20 mouse cellular contexts compared by ENCODE assay signal in genomic region chr14:99152683-99153082, GRCm38 (mm10). TPM values are rescaled to one million over a fixed set of nuclear protein-coding genes. Genes with fewer than 3 reads are reported as not detected.
A peak's percentile ranks its signal among the peaks of the same experiment; 100 is the strongest.
DNase-seq lines count a peak whose midpoint lies in the region; ATAC-seq and TF ChIP-seq lines count a peak whose summit lies in the region.
"Had no signal": no experiment of that assay in that cellular context is flagged by ENCODE, and none has a peak within 500 bp of the region (broad histone marks: within the 10 kb centered on the region; RNA-seq: fewer than 3 reads in every experiment).

No protein-coding gene starts in this region.

- DNase-seq in liver: no peak
- DNase-seq in c-Kit-positive CD71-positive TER-119-positive erythroid progenitor cells, embryonic 14.5 days (ENCODE audit: low spot score): peak; percentile 22
- DNase-seq in liver, embryonic 14.5 days (ENCODE audit: low read depth in 3 of 3, low spot score in 3 of 3): peak in 2 of 3 experiments; percentile 2 to 7
- DNase-seq in lung, postnatal 25 days (ENCODE audit: low spot score): no peak
- DNase-seq in urinary bladder, postnatal 4 days (ENCODE audit: low spot score in 2 of 2): no peak
- DNase-seq in cerebellum, adult 18-20 months: no peak
- DNase-seq: adrenal gland, adult 2 months; adrenal gland, postnatal 10 days; adrenal gland, postnatal 25 days; cerebellum, adult 11 months; cerebellum, adult 2 months; cerebellum, adult 9-11 months; cerebellum, postnatal 25 days; forebrain, postnatal 0 days had no signal

- H3K27ac ChIP-seq in liver, embryonic 12.5 days: no peak overlapping the region
- no peak overlapping the region for H3K27ac ChIP-seq in liver, embryonic 14.5 days
- H3K27ac ChIP-seq in liver, embryonic 16.5 days (ENCODE audit: low read length): no peak overlapping the region
- H3K27ac ChIP-seq: embryonic facial prominence, embryonic 10.5 days; embryonic facial prominence, embryonic 12.5 days; forebrain, embryonic 13.5 days; forebrain, embryonic 15.5 days had no signal

- peak; percentile 20; the same call in 1 of the 2 replicates for TF ChIP-seq EP300 in liver, embryonic 14.5 days (IDR thresholded peaks at IDR 0.05; ENCODE audit: low read depth)

- no peak for TF ChIP-seq CTCF in liver, embryonic 14.5 days (IDR thresholded peaks at IDR 0.05; ENCODE audit: low read depth)

- ATAC-seq in liver, embryonic 12.5 days: peak; percentile 84
- peak; percentile 52; the same call in 1 of the 2 replicates for ATAC-seq in liver, embryonic 14.5 days (ENCODE audit: insufficient read depth)
- ATAC-seq in liver, embryonic 16.5 days (ENCODE audit: low read depth): peak; percentile 69
- ATAC-seq: forebrain, embryonic 13.5 days; forebrain, embryonic 15.5 days; forebrain, postnatal 0 days had no signal

- H3K4me1 ChIP-seq in liver, embryonic 12.5 days: peaks cover 17% of the 10 kb centered on the region; the same call in 1 of the 2 replicates
- no peaks in the 10 kb centered on the region for H3K4me1 ChIP-seq in liver, embryonic 14.5 days (replicated peaks; ENCODE audit: control insufficient read depth in 2 of 2, insufficient read depth in 2 of 2, low read length in 1 of 2)
- no peaks in the 10 kb centered on the region for H3K4me1 ChIP-seq in liver, embryonic 16.5 days (ENCODE audit: control insufficient read depth, low read depth, low read length)
- H3K4me1 ChIP-seq: embryonic facial prominence, embryonic 10.5 days; embryonic facial prominence, embryonic 12.5 days; forebrain, embryonic 13.5 days; forebrain, embryonic 15.5 days had no signal

- H3K27me3 ChIP-seq in liver, embryonic 12.5 days (replicated peaks): no peaks in the 10 kb centered on the region
- H3K27me3 ChIP-seq in liver, embryonic 14.5 days (ENCODE audit: control insufficient read depth, insufficient read depth, low read length): no peaks in the 10 kb centered on the region
- H3K27me3 ChIP-seq in liver, embryonic 16.5 days (ENCODE audit: control insufficient read depth, insufficient read depth, low read depth, low read length): no peaks in the 10 kb centered on the region
- H3K27me3 ChIP-seq: embryonic facial prominence, embryonic 12.5 days; forebrain, embryonic 13.5 days; forebrain, embryonic 15.5 days had no signal

- no peak overlapping the region for H3K4me3 ChIP-seq in liver, embryonic 12.5 days
- no peak overlapping the region for H3K4me3 ChIP-seq in liver, embryonic 14.5 days (ENCODE audit: insufficient read depth in 1 of 2, low read depth in 2 of 2, low read length in 2 of 2)
- H3K4me3 ChIP-seq in liver, embryonic 16.5 days (ENCODE audit: low read depth, low read length): no peak overlapping the region
- H3K4me3 ChIP-seq: embryonic facial prominence, embryonic 10.5 days; embryonic facial prominence, embryonic 12.5 days; forebrain, embryonic 13.5 days; forebrain, embryonic 15.5 days had no signal

- peaks cover 62% of the 10 kb centered on the region for H3K36me3 ChIP-seq in liver, embryonic 12.5 days
- H3K36me3 ChIP-seq in liver, embryonic 14.5 days (replicated peaks; ENCODE audit: control insufficient read depth, insufficient read depth, low read depth): peaks cover 2% of the 10 kb centered on the region; the same call in 1 of the 2 replicates
- H3K36me3 ChIP-seq in liver, embryonic 16.5 days (ENCODE audit: control insufficient read depth, insufficient read depth): no peaks in the 10 kb centered on the region; the same call in 1 of the 2 replicates

- H3K9me3 ChIP-seq in liver, embryonic 12.5 days (replicated peaks): no peaks in the 10 kb centered on the region
- H3K9me3 ChIP-seq in liver, embryonic 14.5 days (ENCODE audit: control insufficient read depth, low read length): no peaks in the 10 kb centered on the region
- H3K9me3 ChIP-seq in liver, embryonic 16.5 days (replicated peaks; ENCODE audit: control insufficient read depth, low read length): no peaks in the 10 kb centered on the region
- H3K9me3 ChIP-seq: embryonic facial prominence, embryonic 10.5 days; embryonic facial prominence, embryonic 12.5 days; forebrain, embryonic 13.5 days; forebrain, embryonic 15.5 days had no signal

- WGBS in liver, embryonic 12.5 days (ENCODE audit: insufficient replicate concordance): 47% methylated on average over 4 of the region's 4 CpGs
- WGBS in liver, embryonic 14.5 days (ENCODE audit: insufficient replicate concordance): 35% methylated on average over 4 of the region's 4 CpGs
- 40% methylated on average over 4 of the region's 4 CpGs for WGBS in liver, embryonic 16.5 days (ENCODE audit: insufficient replicate concordance)

- no peak overlapping the region for H3K9ac ChIP-seq in liver, embryonic 12.5 days
- no peak overlapping the region for H3K9ac ChIP-seq in liver, embryonic 14.5 days (replicated peaks)
- no peak overlapping the region for H3K9ac ChIP-seq in liver, embryonic 16.5 days (ENCODE audit: low read depth, low read length)
- H3K9ac ChIP-seq: embryonic facial prominence, embryonic 12.5 days; forebrain, embryonic 13.5 days; forebrain, embryonic 15.5 days; forebrain, postnatal 0 days had no signal

- H3K4me2 ChIP-seq in liver, embryonic 12.5 days: no peak overlapping the region
- no peak overlapping the region for H3K4me2 ChIP-seq in liver, embryonic 14.5 days (ENCODE audit: low read depth)
- H3K4me2 ChIP-seq in liver, embryonic 16.5 days (ENCODE audit: low read depth, low read length): no peak overlapping the region
- H3K4me2 ChIP-seq: embryonic facial prominence, embryonic 12.5 days; forebrain, embryonic 13.5 days; forebrain, embryonic 15.5 days had no signal

RNA-seq across cellular contexts. Expression of gene Dis3, which starts 53.1 kb away (rescaled TPM):
- 32.9 and 33.3 TPM in 2 replicates for polyA plus RNA-seq in liver, embryonic 12.5 days (2016; fragmentation: Nextera tagmentation; extraction: Ambion mirVana)
- polyA plus RNA-seq in liver, embryonic 14.5 days (2012; rRNA removed): 6.0 and 9.6 TPM in 2 replicates
- polyA plus RNA-seq in liver, embryonic 14.5 days (2014; fragmentation: Nextera tagmentation; extraction: Ambion mirVana): 16.3 and 18.1 TPM in 2 replicates
- polyA plus RNA-seq in liver, embryonic 16.5 days (2015; fragmentation: Nextera tagmentation; extraction: Ambion mirVana): 9.9 and 10.6 TPM in 2 replicates

RNA-seq across cellular contexts. Expression of gene Pibf1, which starts 53.5 kb away (rescaled TPM):
- 9.7 and 11.1 TPM in 2 replicates for polyA plus RNA-seq in liver, embryonic 12.5 days (2016; fragmentation: Nextera tagmentation; extraction: Ambion mirVana)
- polyA plus RNA-seq in liver, embryonic 14.5 days (2012; rRNA removed): 1.4 and 2.8 TPM in 2 replicates
- 5.3 and 5.6 TPM in 2 replicates for polyA plus RNA-seq in liver, embryonic 14.5 days (2014; fragmentation: Nextera tagmentation; extraction: Ambion mirVana)
- 5.1 and 5.5 TPM in 2 replicates for polyA plus RNA-seq in liver, embryonic 16.5 days (2015; fragmentation: Nextera tagmentation; extraction: Ambion mirVana)

Comparison
In these comparisons a context has a peak if more than half of its experiments do, and no peak if none do; other contexts are left out.
1. DNase-seq: peak in c-Kit-positive CD71-positive TER-119-positive erythroid progenitor cells, embryonic 14.5 days (single experiment) and liver, embryonic 14.5 days (2 of 3); none in liver (single experiment), lung, postnatal 25 days (single experiment), urinary bladder, postnatal 4 days (0 of 2) and cerebellum, adult 18-20 months (0 of 2).
2. Peak in every context shown above with its lines, with median percentiles within 50 percentile points of each other: ATAC-seq.